18 mouse cellular contexts compared by ENCODE assay signal in genomic region chrX:142315270-142315669, GRCm38 (mm10). TPM values are rescaled to one million over a fixed set of nuclear protein-coding genes. Genes with fewer than 3 reads are reported as not detected.
DNase-seq lines count a peak whose midpoint lies in the region; ATAC-seq lines count a peak whose summit lies in the region.
"Had no signal": no experiment of that assay in that cellular context is flagged by ENCODE, and none has a peak within 500 bp of the region (broad histone marks: within the 10 kb centered on the region; RNA-seq: fewer than 3 reads in every experiment).

No protein-coding gene starts in this region.

- peak; percentile 26 to 38 for DNase-seq in cerebellum, postnatal 14 days
- DNase-seq in cerebellum, adult 11-12 months: no peak
- peak; percentile 2 for DNase-seq in thymus, postnatal 0 days (ENCODE audit: low spot score)
- no peak for DNase-seq in thymus, adult 18-20 months
- DNase-seq in left cerebral cortex, adult 8-10 months (ENCODE audit: low spot score in 2 of 2): no peak
- no peak for DNase-seq in ovary, postnatal 14 days (ENCODE audit: low spot score)
- DNase-seq: adrenal gland, postnatal 10 days; forebrain, postnatal 0 days; gastrocnemius, postnatal 25 days; heart, adult 2 months; heart, postnatal 14 days; liver; lung, postnatal 4 days; spleen, adult 18-20 months had no signal

- ATAC-seq in granulocyte monocyte progenitor cell, adult 5-6 weeks (replicated peaks; ENCODE audit: poor library complexity, severe bottlenecking): peak; percentile 97
- ATAC-seq: intestine, postnatal 0 days had no signal

RNA-seq across cellular contexts. Expression of gene Kcne1l, which starts 9.2 kb away (rescaled TPM):
- 0.74 and 0.84 TPM in 2 replicates for polyA plus RNA-seq in thymus, postnatal 0 days (2015; fragmentation: Nextera tagmentation; extraction: Ambion mirVana)
- total RNA-seq in granulocyte monocyte progenitor cell, adult 5-6 weeks (2014; fragmentation: Nextera tagmentation): not detected in 2 replicates
- total RNA-seq in granulocyte monocyte progenitor cell, adult 5-6 weeks (2017): not detected in 2 replicates
- 1 to 10 TPM; 3.4 to 5.2 (median 4.2) TPM for total RNA-seq in left cerebral cortex, adult 8-10 months (2022)
- total RNA-seq: heart, adult 2 months; neutrophil, adult 5-6 weeks had no signal
- polyA plus RNA-seq: C2C12 had no signal

Comparison
In these comparisons a context has a peak if more than half of its experiments do, and no peak if none do; other contexts are left out.
1. DNase-seq: peak in cerebellum, postnatal 14 days (2 of 2) and thymus, postnatal 0 days (single experiment); none in cerebellum, adult 11-12 months (single experiment), thymus, adult 18-20 months (0 of 2), left cerebral cortex, adult 8-10 months (0 of 2) and ovary, postnatal 14 days (single experiment).
2. RNA of gene Kcne1l, which starts 9.2 kb away (total RNA-seq): 3.4 to 5.2 TPM in left cerebral cortex, adult 8-10 months; not detected in granulocyte monocyte progenitor cell, adult 5-6 weeks; every median in the first group is over 4 times any median in the second.